Mouse (Mus musculus) intestine, embryonic 15.5 days (tissue): ENCODE data around the gene Slit3. TPM values are rescaled to one million over a fixed set of nuclear protein-coding genes. Genes with fewer than 3 reads are reported as not detected.

Experiments
- ATAC-seq: fragments of 200-750 bp; cut with Nextera tagmentation; 2 replicates; pipeline ENCODE4 v1.8.0; 2017; ENCODE audit warnings: moderate TSS enrichment, moderate library complexity
- H3K27ac ChIP-seq: fragments of 300-500 bp; sonication (generic); 2 replicates; pipeline ENCODE4 v1.5.1; 2015; ENCODE audit warnings: mild to moderate bottlenecking, inconsistent platforms
- H3K27me3 ChIP-seq: fragments of 300-500 bp; sonication (generic); replicated peaks from 2 replicates; pipeline ENCODE4 v1.6.1; 2015; ENCODE audit warnings: inconsistent platforms
- H3K36me3 ChIP-seq: fragments of 300-500 bp; sonication (generic); 2 replicates; pipeline ENCODE4 v1.6.1; 2015; ENCODE audit warnings: inconsistent platforms
- H3K4me1 ChIP-seq: fragments of 300-500 bp; sonication (generic); replicated peaks from 2 replicates; pipeline ENCODE4 v1.6.1; 2015; ENCODE audit warnings: inconsistent platforms
- H3K4me2 ChIP-seq: fragments of 300-500 bp; sonication (generic); replicated peaks from 2 replicates; pipeline ENCODE4 v1.6.1; 2015; ENCODE audit warnings: mild to moderate bottlenecking, inconsistent platforms
- H3K4me3 ChIP-seq: fragments of 300-500 bp; sonication (generic); replicated peaks from 2 replicates; pipeline ENCODE4 v1.5.1; 2015; ENCODE audit warnings: inconsistent platforms
- H3K9ac ChIP-seq: fragments of 300-500 bp; sonication (generic); 2 replicates; pipeline ENCODE4 v1.6.1; 2015; ENCODE audit warnings: inconsistent platforms
- H3K9me3 ChIP-seq: fragments of 300-500 bp; sonication (generic); 2 replicates; pipeline ENCODE4 v1.6.1; 2016; ENCODE audit warnings: inconsistent platforms
- WGBS: fragments of 180-500 bp; shearing (Covaris S2); methylation state at CpG from one replicate; pipeline ENCODE4 v1.1.7; 2015; 5-methylcytosine and 5-hydroxymethylcytosine counted together
- polyA plus RNA-seq: library from polyadenylated mRNA; unstranded; fragments of >200 nt; fragmentation: Nextera tagmentation; extraction: Ambion mirVana; gene quantifications from 2 replicates; pipeline ENCODE4 v1.2.1, GENCODE M21; 2015

Gene Slit3
- polyA plus RNA-seq, 1 experiment from 2014 or later = 15.9 TPM

GRCm38 (mm10) chr11:35571910-35572309 is 450.9 kb downstream of the Slit3 start:
- Histone ChIP-seq H3K36me3 (no peaks in the 10 kb centered on the region), H3K27me3 (no peaks in the 10 kb centered on the region), H3K4me3 (no peak overlapping the region), H3K27ac (no peak overlapping the region), H3K9me3 (no peaks in the 10 kb centered on the region), H3K4me1 (no peaks in the 10 kb centered on the region), H3K9ac (no peak overlapping the region), H3K4me2 (no peak overlapping the region)
- ATAC-seq = no peak
- WGBS = 78% methylated on average over 3 of the region's 3 CpGs

GRCm38 (mm10) chr11:35578796-35579195 is 457.8 kb downstream of the Slit3 start:
- Histone ChIP-seq H3K4me3 (no peak overlapping the region), H3K4me2 (no peak overlapping the region), H3K9me3 (no peaks in the 10 kb centered on the region), H3K27ac (no peak overlapping the region), H3K27me3 (no peaks in the 10 kb centered on the region), H3K9ac (no peak overlapping the region), H3K4me1 (no peaks in the 10 kb centered on the region), H3K36me3 (no peaks in the 10 kb centered on the region)
- WGBS = 85% methylated on average over 10 of the region's 10 CpGs
- no peak for ATAC-seq

GRCm38 (mm10) chr11:35582591-35582990 is 461.6 kb downstream of the Slit3 start:
- Histone ChIP-seq H3K4me1 (no peaks in the 10 kb centered on the region), H3K36me3 (no peaks in the 10 kb centered on the region), H3K4me3 (no peak overlapping the region), H3K9ac (no peak overlapping the region), H3K27me3 (no peaks in the 10 kb centered on the region), H3K27ac (no peak overlapping the region), H3K4me2 (no peak overlapping the region), H3K9me3 (no peaks in the 10 kb centered on the region)
- 75% methylated on average over 5 of the region's 5 CpGs for WGBS
- ATAC-seq = peak; percentile 20; the same call in 1 of the 2 replicates

- H3K4me3 ChIP-seq = no peak overlapping the region
- 85% methylated on average over 7 of the region's 7 CpGs for WGBS
Observed at GRCm38 (mm10) chr11:35583633-35584032, 462.6 kb downstream of the Slit3 start.

GRCm38 (mm10) chr11:35587174-35587959 is 466.3 kb downstream of the Slit3 start:
- H3K4me1 ChIP-seq = no peaks in the 10 kb centered on the region
- peak; percentile 62 for ATAC-seq
- H3K4me3 ChIP-seq = no peak overlapping the region
- H3K36me3 ChIP-seq = no peaks in the 10 kb centered on the region
- WGBS = 50% methylated on average over 13 of the region's 13 CpGs
- no peak overlapping the region for H3K27ac ChIP-seq
- no peaks in the 10 kb centered on the region for H3K27me3 ChIP-seq
- no peak overlapping the region for H3K9ac ChIP-seq
- no peak overlapping the region for H3K4me2 ChIP-seq
- H3K9me3 ChIP-seq = no peaks in the 10 kb centered on the region

More at GRCm38 (mm10) chr11:35583633-35584032, 462.6 kb downstream of the Slit3 start:
- Histone ChIP-seq H3K27ac (no peak overlapping the region), H3K4me2 (no peak overlapping the region), H3K27me3 (no peaks in the 10 kb centered on the region), H3K36me3 (no peaks in the 10 kb centered on the region), H3K9me3 (no peaks in the 10 kb centered on the region), H3K9ac (no peak overlapping the region), H3K4me1 (no peaks in the 10 kb centered on the region)
- no peak for ATAC-seq

GRCm38 (mm10) chr11:35589892-35590291 is 468.9 kb downstream of the Slit3 start:
- no peak for ATAC-seq
- Histone ChIP-seq H3K9me3 (no peaks in the 10 kb centered on the region), H3K4me3 (no peak overlapping the region), H3K4me2 (no peak overlapping the region), H3K9ac (no peak overlapping the region), H3K4me1 (no peaks in the 10 kb centered on the region), H3K27me3 (no peaks in the 10 kb centered on the region), H3K27ac (no peak overlapping the region), H3K36me3 (no peaks in the 10 kb centered on the region)
- 85% methylated on average over 7 of the region's 7 CpGs for WGBS

- Histone ChIP-seq H3K27me3 (no peaks in the 10 kb centered on the region), H3K36me3 (no peaks in the 10 kb centered on the region), H3K9ac (no peak overlapping the region), H3K9me3 (no peaks in the 10 kb centered on the region), H3K4me2 (no peak overlapping the region), H3K4me1 (no peaks in the 10 kb centered on the region), H3K27ac (no peak overlapping the region), H3K4me3 (no peak overlapping the region)
- 69% methylated on average over 14 of the region's 14 CpGs for WGBS
- no peak for ATAC-seq
Observed at GRCm38 (mm10) chr11:35593146-35594034, 472.4 kb downstream of the Slit3 start.

GRCm38 (mm10) chr11:35596064-35596463 is 475.0 kb downstream of the Slit3 start:
- no peaks in the 10 kb centered on the region for H3K9me3 ChIP-seq
- H3K4me1 ChIP-seq = 0 out of 2 replicates have a peak, but pooled peaks cover under 1% of the 10 kb centered on the region
- ATAC-seq = no peak
- H3K4me2 ChIP-seq = no peak overlapping the region
- H3K27me3 ChIP-seq = no peaks in the 10 kb centered on the region
- no peaks in the 10 kb centered on the region for H3K36me3 ChIP-seq
- no peak overlapping the region for H3K27ac ChIP-seq
- H3K9ac ChIP-seq = no peak overlapping the region
- no peak overlapping the region for H3K4me3 ChIP-seq

GRCm38 (mm10) chr11:35597882-35598281 is 476.9 kb downstream of the Slit3 start:
- H3K4me1 ChIP-seq = peaks cover 16% of the 10 kb centered on the region; the same call in 1 of the 2 replicates
- ATAC-seq = no peak
- H3K9me3 ChIP-seq = no peaks in the 10 kb centered on the region
- WGBS = 88% methylated on average over 6 of the region's 6 CpGs
- H3K27ac ChIP-seq = no peak overlapping the region
- H3K36me3 ChIP-seq = no peaks in the 10 kb centered on the region
- H3K27me3 ChIP-seq = no peaks in the 10 kb centered on the region
- no peak overlapping the region for H3K4me3 ChIP-seq
- no peak overlapping the region for H3K4me2 ChIP-seq
- H3K9ac ChIP-seq = no peak overlapping the region

- Histone ChIP-seq H3K4me3 (no peak overlapping the region), H3K27ac (no peak overlapping the region), H3K36me3 (no peaks in the 10 kb centered on the region), H3K9me3 (no peaks in the 10 kb centered on the region), H3K4me1 (peaks cover 17% of the 10 kb centered on the region; the same call in 1 of the 2 replicates), H3K4me2 (no peak overlapping the region), H3K27me3 (no peaks in the 10 kb centered on the region), H3K9ac (no peak overlapping the region)
- WGBS = 73% methylated on average over 7 of the region's 7 CpGs
- no peak for ATAC-seq
Observed at GRCm38 (mm10) chr11:35598732-35599131, 477.7 kb downstream of the Slit3 start.

GRCm38 (mm10) chr11:35601652-35602240 is 480.7 kb downstream of the Slit3 start:
- ATAC-seq = peak; percentile 64
- no peak overlapping the region for H3K27ac ChIP-seq
- no peak overlapping the region for H3K9ac ChIP-seq
- WGBS = 45% methylated on average over 10 of the region's 10 CpGs
- H3K4me1 ChIP-seq = peaks cover 23% of the 10 kb centered on the region; the same call in 1 of the 2 replicates
- no peaks in the 10 kb centered on the region for H3K36me3 ChIP-seq
- H3K27me3 ChIP-seq = no peaks in the 10 kb centered on the region
- H3K9me3 ChIP-seq = no peaks in the 10 kb centered on the region
- no peak overlapping the region for H3K4me3 ChIP-seq
- H3K4me2 ChIP-seq = no peak overlapping the region

- Histone ChIP-seq H3K36me3 (no peaks in the 10 kb centered on the region), H3K27ac (no peak overlapping the region), H3K9me3 (no peaks in the 10 kb centered on the region), H3K27me3 (no peaks in the 10 kb centered on the region), H3K4me1 (peaks cover 23% of the 10 kb centered on the region; the same call in 1 of the 2 replicates), H3K4me2 (no peak overlapping the region), H3K4me3 (no peak overlapping the region), H3K9ac (no peak overlapping the region)
- WGBS = 53% methylated on average over 10 of the region's 10 CpGs
- ATAC-seq = 0 out of 2 replicates have a peak, but pooled peaks have one; percentile 24
Observed at GRCm38 (mm10) chr11:35602586-35602985, 481.6 kb downstream of the Slit3 start.
